Mouse (Mus musculus): ENCODE measurements around the gene Tex48. TPM values are rescaled to one million over a fixed set of nuclear protein-coding genes. Genes with fewer than 3 reads are reported as not detected.

Gene Tex48
- polyA plus RNA-seq, 1 experiment from 2014 or later: not detected

- Histone ChIP-seq H3K4me1 (no peaks in the 10 kb centered on the region), H3K4me3 (no peak overlapping the region), H3K36me3 (no peaks in the 10 kb centered on the region), H3K9me3 (no peaks in the 10 kb centered on the region), H3K27ac (no peak overlapping the region), H3K4me2 (replicated peaks) (no peak overlapping the region), H3K9ac (no peak overlapping the region), H3K27me3 (no peaks in the 10 kb centered on the region)
- no peak for ATAC-seq (ENCODE audit: low FRiP score, low read depth)
- WGBS: 71% methylated on average over 8 of the region's 8 CpGs
These were observed 4.9 kb upstream of the Tex48 start for GRCm38 (mm10) chr4:63627111-63627510.

- no peak overlapping the region for H3K27ac ChIP-seq
- H3K27me3 ChIP-seq: no peaks in the 10 kb centered on the region
- WGBS: 34% methylated on average over 3 of the region's 3 CpGs
These were observed 3.4 kb upstream of the Tex48 start for GRCm38 (mm10) chr4:63625563-63626080.

GRCm38 (mm10) chr4:63621861-63622260 is 367 bp downstream of the Tex48 start:
- WGBS: 73% methylated on average over 2 of the region's 2 CpGs
- H3K36me3 ChIP-seq: no peaks in the 10 kb centered on the region
- H3K9me3 ChIP-seq: no peaks in the 10 kb centered on the region
- H3K27ac ChIP-seq: no peak overlapping the region
- H3K9ac ChIP-seq: no peak overlapping the region
- H3K4me1 ChIP-seq: no peaks in the 10 kb centered on the region
- no peak overlapping the region for H3K4me3 ChIP-seq
- no peaks in the 10 kb centered on the region for H3K27me3 ChIP-seq
- no peak for ATAC-seq (ENCODE audit: low FRiP score, low read depth)
- no peak overlapping the region for H3K4me2 ChIP-seq (replicated peaks)

More at GRCm38 (mm10) chr4:63625563-63626080, 3.4 kb upstream of the Tex48 start:
- H3K4me2 ChIP-seq (replicated peaks): no peak overlapping the region
- no peaks in the 10 kb centered on the region for H3K36me3 ChIP-seq
- no peaks in the 10 kb centered on the region for H3K9me3 ChIP-seq
- no peak for ATAC-seq (ENCODE audit: low FRiP score, low read depth)
- no peaks in the 10 kb centered on the region for H3K4me1 ChIP-seq
- H3K4me3 ChIP-seq: no peak overlapping the region
- H3K9ac ChIP-seq: no peak overlapping the region

- Histone ChIP-seq H3K4me2 (replicated peaks) (no peak overlapping the region), H3K9ac (no peak overlapping the region), H3K9me3 (no peaks in the 10 kb centered on the region), H3K4me3 (no peak overlapping the region), H3K27me3 (no peaks in the 10 kb centered on the region), H3K36me3 (no peaks in the 10 kb centered on the region), H3K4me1 (no peaks in the 10 kb centered on the region), H3K27ac (no peak overlapping the region)
- WGBS: 82% methylated on average over 7 of the region's 7 CpGs
- ATAC-seq (ENCODE audit: low FRiP score, low read depth): no peak
These were observed 13.8 kb downstream of the Tex48 start for GRCm38 (mm10) chr4:63608391-63608790.

- H3K27ac ChIP-seq: no peak overlapping the region
- ATAC-seq (ENCODE audit: low FRiP score, low read depth): no peak
- no peak overlapping the region for H3K4me3 ChIP-seq
- no peak overlapping the region for H3K4me2 ChIP-seq (replicated peaks)
- H3K27me3 ChIP-seq: no peaks in the 10 kb centered on the region
- H3K9me3 ChIP-seq: no peaks in the 10 kb centered on the region
- H3K36me3 ChIP-seq: no peaks in the 10 kb centered on the region
- H3K4me1 ChIP-seq: no peaks in the 10 kb centered on the region
- WGBS: 82% methylated on average over 1 of the region's 1 CpGs
- H3K9ac ChIP-seq: no peak overlapping the region
These were observed 16.3 kb downstream of the Tex48 start for GRCm38 (mm10) chr4:63605968-63606367.

GRCm38 (mm10) chr4:63605545-63605944 is 16.7 kb downstream of the Tex48 start:
- Histone ChIP-seq H3K27ac (no peak overlapping the region), H3K4me2 (replicated peaks) (no peak overlapping the region), H3K27me3 (no peaks in the 10 kb centered on the region), H3K9ac (no peak overlapping the region), H3K36me3 (no peaks in the 10 kb centered on the region), H3K9me3 (no peaks in the 10 kb centered on the region), H3K4me3 (no peak overlapping the region), H3K4me1 (no peaks in the 10 kb centered on the region)
- no peak for ATAC-seq (ENCODE audit: low FRiP score, low read depth)
- WGBS: 94% methylated on average over 3 of the region's 3 CpGs

GRCm38 (mm10) chr4:63604945-63605344 is 17.3 kb downstream of the Tex48 start, which contains the start of gene Gm11213:
Gm11213 (minus strand) TSS chr4:63605261.
- Histone ChIP-seq H3K9ac (no peak within 1 kb of the TSS), H3K4me2 (replicated peaks) (no peak within 1 kb of the TSS), H3K4me3 (no peak within 1 kb of the TSS), H3K27me3 (no peaks in the 10 kb centered on the region), H3K4me1 (no peaks in the 10 kb centered on the region), H3K27ac (no peak within 1 kb of the TSS), H3K9me3 (no peaks in the 10 kb centered on the region), H3K36me3 (no peaks in the 10 kb centered on the region)
- no peak for ATAC-seq (ENCODE audit: low FRiP score, low read depth)
- 74% methylated on average over 3 of the region's 3 CpGs for WGBS

- no peaks in the 10 kb centered on the region for H3K27me3 ChIP-seq
- no peaks in the 10 kb centered on the region for H3K4me1 ChIP-seq
- H3K9me3 ChIP-seq: no peaks in the 10 kb centered on the region
- H3K9ac ChIP-seq: no peak overlapping the region
- H3K4me3 ChIP-seq: no peak overlapping the region
- H3K36me3 ChIP-seq: no peaks in the 10 kb centered on the region
- ATAC-seq (ENCODE audit: low FRiP score, low read depth): no peak
- no peak overlapping the region for H3K27ac ChIP-seq
- no peak overlapping the region for H3K4me2 ChIP-seq (replicated peaks)
These were observed 21.0 kb downstream of the Tex48 start for GRCm38 (mm10) chr4:63601263-63601662.

GRCm38 (mm10) chr4:63600786-63601185 is 21.4 kb downstream of the Tex48 start:
- no peaks in the 10 kb centered on the region for H3K36me3 ChIP-seq
- 76% methylated on average over 6 of the region's 6 CpGs for WGBS
- no peaks in the 10 kb centered on the region for H3K4me1 ChIP-seq
- no peak overlapping the region for H3K27ac ChIP-seq
- H3K9ac ChIP-seq: no peak overlapping the region
- H3K9me3 ChIP-seq: no peaks in the 10 kb centered on the region
- H3K27me3 ChIP-seq: no peaks in the 10 kb centered on the region
- no peak overlapping the region for H3K4me2 ChIP-seq (replicated peaks)
- ATAC-seq (ENCODE audit: low FRiP score, low read depth): no peak
- H3K4me3 ChIP-seq: no peak overlapping the region

- Histone ChIP-seq H3K9ac (no peak overlapping the region), H3K9me3 (no peaks in the 10 kb centered on the region), H3K36me3 (no peaks in the 10 kb centered on the region), H3K4me2 (replicated peaks) (no peak overlapping the region), H3K4me1 (no peaks in the 10 kb centered on the region), H3K27me3 (no peaks in the 10 kb centered on the region), H3K4me3 (no peak overlapping the region), H3K27ac (no peak overlapping the region)
- WGBS: 94% methylated on average over 4 of the region's 4 CpGs
- ATAC-seq (ENCODE audit: low FRiP score, low read depth): no peak
These were observed 26.2 kb downstream of the Tex48 start for GRCm38 (mm10) chr4:63596010-63596409.

- Histone ChIP-seq H3K4me3 (no peak overlapping the region), H3K27ac (no peak overlapping the region), H3K27me3 (no peaks in the 10 kb centered on the region), H3K36me3 (no peaks in the 10 kb centered on the region), H3K9ac (no peak overlapping the region), H3K9me3 (no peaks in the 10 kb centered on the region), H3K4me1 (no peaks in the 10 kb centered on the region), H3K4me2 (replicated peaks) (no peak overlapping the region)
- 71% methylated on average over 10 of the region's 10 CpGs for WGBS
- ATAC-seq (ENCODE audit: low FRiP score, low read depth): no peak
These were observed 27.0 kb downstream of the Tex48 start for GRCm38 (mm10) chr4:63595259-63595658.

GRCm38 (mm10) chr4:63594459-63595110 is 27.6 kb downstream of the Tex48 start:
- H3K9me3 ChIP-seq: no peaks in the 10 kb centered on the region
- no peak overlapping the region for H3K27ac ChIP-seq
- no peaks in the 10 kb centered on the region for H3K36me3 ChIP-seq
- H3K4me3 ChIP-seq: no peak overlapping the region
- no peak overlapping the region for H3K4me2 ChIP-seq (replicated peaks)
- H3K27me3 ChIP-seq: no peaks in the 10 kb centered on the region
- ATAC-seq (ENCODE audit: low FRiP score, low read depth): 0 out of 2 replicates have a peak, but pooled peaks have one; percentile 32
- WGBS: 75% methylated on average over 5 of the region's 5 CpGs
- H3K4me1 ChIP-seq: no peaks in the 10 kb centered on the region
- H3K9ac ChIP-seq: no peak overlapping the region

GRCm38 (mm10) chr4:63590538-63590937 is 31.7 kb downstream of the Tex48 start:
- WGBS: 77% methylated on average over 4 of the region's 4 CpGs
- H3K9me3 ChIP-seq: no peaks in the 10 kb centered on the region
- H3K4me3 ChIP-seq: no peak overlapping the region
- no peak overlapping the region for H3K9ac ChIP-seq
- no peak for ATAC-seq (ENCODE audit: low FRiP score, low read depth)
- H3K36me3 ChIP-seq: no peaks in the 10 kb centered on the region
- H3K27me3 ChIP-seq: no peaks in the 10 kb centered on the region
- no peak overlapping the region for H3K4me2 ChIP-seq (replicated peaks)
- H3K4me1 ChIP-seq: no peaks in the 10 kb centered on the region
- H3K27ac ChIP-seq: no peak overlapping the region

Data from limb, embryonic 13.5 days (tissue).